Mouse (Mus musculus) forebrain, embryonic 16.5 days (tissue): ENCODE measurements around the gene Gemin6. TPM values are rescaled to one million over a fixed set of nuclear protein-coding genes. Genes with fewer than 3 reads are reported as not detected.
"Not testable (repeated sequence)": the region's sequence is repeated elsewhere in the genome, so short reads cannot be mapped to it uniquely, and the experiment has no call there.

Experiments
- ATAC-seq: fragments of 200-750 bp; cut with Nextera tagmentation; 2 replicates; pipeline ENCODE4 v1.8.0; 2017; ENCODE audit warnings: mild to moderate bottlenecking, moderate library complexity
- H3K27ac ChIP-seq: fragments of 300-500 bp; sonication (generic); 2 replicates; pipeline ENCODE4 v1.5.1; 2014; ENCODE audit warnings: low read length, control low read depth
- H3K27me3 ChIP-seq: fragments of 300-500 bp; sonication (generic); replicated peaks from 2 replicates; pipeline ENCODE4 v1.6.1; 2014; ENCODE audit warnings: low read length; ENCODE audit not compliant: control insufficient read depth, insufficient read depth
- H3K36me3 ChIP-seq: fragments of 300-500 bp; sonication (generic); 2 replicates; pipeline ENCODE4 v1.6.1; 2014; ENCODE audit not compliant: control insufficient read depth, insufficient read depth
- H3K4me1 ChIP-seq: fragments of 300-500 bp; sonication (generic); replicated peaks from 2 replicates; pipeline ENCODE4 v1.6.1; 2014; ENCODE audit warnings: low read length; ENCODE audit not compliant: control insufficient read depth, insufficient read depth
- H3K4me2 ChIP-seq: fragments of 300-500 bp; sonication (generic); 2 replicates; pipeline ENCODE4 v1.6.1; 2014; ENCODE audit warnings: mild to moderate bottlenecking, low read length, control low read depth
- H3K4me3 ChIP-seq: fragments of 300-500 bp; sonication (generic); replicated peaks from 2 replicates; pipeline ENCODE4 v1.5.1; 2014; ENCODE audit warnings: mild to moderate bottlenecking, low read length, control low read depth
- H3K9ac ChIP-seq: fragments of 300-500 bp; sonication (generic); replicated peaks from 2 replicates; pipeline ENCODE4 v1.6.1; 2014; ENCODE audit warnings: low read depth, low read length, control low read depth
- H3K9me3 ChIP-seq: fragments of 300-500 bp; sonication (generic); 2 replicates; pipeline ENCODE4 v1.6.1; 2016; ENCODE audit warnings: low read length; ENCODE audit not compliant: control insufficient read depth
- WGBS: fragments of 180-500 bp; shearing (Covaris S2); extraction: QIAGEN DNeasy Blood & Tissue Kit; methylation state at CpG from one replicate; pipeline ENCODE4 v1.1.7; 2014; 5-methylcytosine and 5-hydroxymethylcytosine counted together
- polyA plus RNA-seq: library from polyadenylated mRNA; unstranded; fragments of >200 nt; fragmentation: Nextera tagmentation; extraction: Ambion mirVana; gene quantifications from 2 replicates; pipeline ENCODE4 v1.2.1, GENCODE M21; 2015

Gene Gemin6
- polyA plus RNA-seq, 1 experiment from 2014 or later, result 25.8 TPM

- no peak overlapping the region for H3K9ac ChIP-seq
- WGBS, result 96% methylated on average over 5 of the region's 5 CpGs
- H3K9me3 ChIP-seq, result no peaks in the 10 kb centered on the region
- ATAC-seq, result no peak
- H3K4me1 ChIP-seq, result no peaks in the 10 kb centered on the region
- no peak overlapping the region for H3K4me3 ChIP-seq
- no peak overlapping the region for H3K4me2 ChIP-seq
- H3K27ac ChIP-seq, result no peak overlapping the region
- H3K27me3 ChIP-seq, result no peaks in the 10 kb centered on the region
- peaks cover 73% of the 10 kb centered on the region for H3K36me3 ChIP-seq
Observed at GRCm38 (mm10) chr17:80254421-80254820, 30.2 kb downstream of the Gemin6 start.

DNA sequence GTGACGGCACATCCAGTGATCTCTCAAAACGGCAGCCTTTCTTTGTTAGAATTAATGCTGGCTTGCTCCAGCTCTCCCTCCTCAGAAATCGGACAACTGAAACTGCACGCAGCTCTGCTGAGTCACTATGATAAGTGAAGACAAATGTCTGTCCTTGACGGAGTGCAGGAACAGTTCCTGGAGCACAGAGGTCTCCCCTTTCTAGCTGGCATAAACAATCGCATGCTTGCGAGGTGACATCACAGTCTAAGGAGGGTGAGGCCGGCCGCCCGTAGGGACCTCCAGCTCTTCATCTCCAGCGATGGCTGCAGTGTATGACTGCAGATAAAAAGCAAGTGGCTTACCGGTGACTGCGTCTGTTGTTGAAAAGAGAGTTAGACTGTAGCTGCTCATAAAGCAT lies 31.0 kb downstream of the Gemin6 start:
- H3K4me1 ChIP-seq, result no peaks in the 10 kb centered on the region
- H3K27ac ChIP-seq, result no peak overlapping the region
- ATAC-seq, result no peak
- H3K36me3 ChIP-seq, result peaks cover 73% of the 10 kb centered on the region
- no peak overlapping the region for H3K4me2 ChIP-seq
- 52% methylated on average over 13 of the region's 13 CpGs for WGBS
- no peaks in the 10 kb centered on the region for H3K9me3 ChIP-seq
- no peak overlapping the region for H3K4me3 ChIP-seq
- H3K27me3 ChIP-seq, result no peaks in the 10 kb centered on the region
- no peak overlapping the region for H3K9ac ChIP-seq

DNA sequence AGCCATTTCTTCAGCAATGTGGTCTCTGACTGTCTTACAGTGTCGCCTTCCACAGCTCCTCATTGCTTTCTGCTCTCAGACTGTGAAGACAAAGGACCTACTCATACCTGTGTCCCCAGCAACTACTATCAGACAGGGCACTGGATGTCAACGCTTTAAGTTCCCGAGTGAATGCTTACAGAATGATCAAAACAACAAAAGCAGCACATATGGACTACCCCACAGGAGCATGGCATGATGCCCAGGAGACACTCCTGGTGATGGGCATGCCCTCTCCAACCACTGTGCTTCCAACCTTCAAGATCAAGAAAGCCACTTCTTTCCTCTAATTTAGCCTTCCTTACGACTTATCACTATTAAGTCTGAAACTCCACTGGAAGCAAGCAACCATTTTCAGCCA lies 42.8 kb downstream of the Gemin6 start:
- H3K4me2 ChIP-seq, result no peak overlapping the region
- no peaks in the 10 kb centered on the region for H3K27me3 ChIP-seq
- 88% methylated on average over 4 of the region's 4 CpGs for WGBS
- no peak overlapping the region for H3K9ac ChIP-seq
- H3K36me3 ChIP-seq, result peaks cover 48% of the 10 kb centered on the region
- no peak overlapping the region for H3K4me3 ChIP-seq
- no peaks in the 10 kb centered on the region for H3K4me1 ChIP-seq
- no peaks in the 10 kb centered on the region for H3K9me3 ChIP-seq
- H3K27ac ChIP-seq, result no peak overlapping the region
- ATAC-seq, result no peak

DNA sequence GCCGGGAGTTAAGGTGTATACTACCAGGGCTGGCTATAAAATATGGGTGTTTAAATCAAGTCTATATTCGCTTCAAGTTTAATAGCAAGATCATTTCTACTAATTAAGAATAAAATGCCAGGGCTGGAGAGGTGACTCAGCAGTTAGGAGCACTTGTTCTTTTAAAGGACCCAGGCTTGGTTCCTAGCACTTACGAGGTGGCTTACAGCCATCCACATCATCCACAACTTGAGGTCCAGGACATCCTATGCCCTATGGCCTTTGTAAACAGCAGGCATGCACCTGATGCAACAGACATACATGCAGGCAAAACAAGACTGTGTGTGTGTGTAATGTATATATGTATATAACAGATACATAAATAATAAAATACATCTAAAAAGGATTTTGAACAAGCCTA lies 43.9 kb downstream of the Gemin6 start:
- Histone ChIP-seq H3K9ac (no peak overlapping the region), H3K9me3 (no peaks in the 10 kb centered on the region), H3K27me3 (no peaks in the 10 kb centered on the region), H3K27ac (no peak overlapping the region), H3K4me1 (no peaks in the 10 kb centered on the region), H3K4me2 (no peak overlapping the region), H3K36me3 (peaks cover 52% of the 10 kb centered on the region), H3K4me3 (no peak overlapping the region)
- WGBS, result 92% methylated on average over 3 of the region's 3 CpGs
- no peak for ATAC-seq

DNA sequence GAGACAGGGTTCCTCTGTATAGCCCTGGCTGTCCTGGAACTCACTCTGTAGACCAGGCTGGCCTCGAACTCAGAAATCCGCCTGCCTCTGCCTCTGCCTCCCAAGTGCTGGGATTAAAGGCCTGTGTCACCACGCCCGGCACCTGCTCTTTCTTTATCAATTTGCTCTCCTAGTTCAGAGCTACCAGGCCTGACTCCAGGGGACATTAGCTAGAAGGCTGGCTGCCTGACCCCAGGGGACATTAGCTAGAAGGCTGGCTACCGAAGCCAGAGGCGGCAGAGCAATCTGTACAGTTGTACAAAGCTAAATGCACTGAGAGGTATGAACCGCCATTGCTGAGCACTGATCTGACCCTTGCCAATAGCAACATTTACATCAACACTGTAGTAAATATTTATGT lies 46.4 kb downstream of the Gemin6 start:
- not testable (repeated sequence) for H3K9ac ChIP-seq

More for the DNA sequence above, 46.4 kb downstream of the Gemin6 start:
- H3K9me3 ChIP-seq, H3K27ac ChIP-seq, H3K4me1 ChIP-seq, H3K4me2 ChIP-seq, H3K27me3 ChIP-seq, ATAC-seq, H3K4me3 ChIP-seq: not testable (repeated sequence)
- 97% methylated on average over 7 of the region's 7 CpGs for WGBS
- peaks cover 54% of the 10 kb centered on the region for H3K36me3 ChIP-seq

Other genes with a start within 250 kb of the Gemin6 start
- 66.6 and 77.6 TPM in 2 replicates for gene Hnrnpll, start 162.1 kb upstream of the Gemin6 start, polyA plus RNA-seq
- gene Galm, start 97.0 kb upstream of the Gemin6 start, polyA plus RNA-seq, result 1.7 and 2.4 TPM in 2 replicates
- gene Srsf7, start 17.1 kb upstream of the Gemin6 start, polyA plus RNA-seq, result 575 and 647 TPM in 2 replicates
- gene Ttc39d, start 17.0 kb upstream of the Gemin6 start, polyA plus RNA-seq, result not detected in 2 replicates
- gene Morn2, start 65.8 kb downstream of the Gemin6 start, polyA plus RNA-seq, result 40.8 and 42.8 TPM in 2 replicates
- gene Dhx57, start 66.0 kb downstream of the Gemin6 start, polyA plus RNA-seq, result 54.4 and 56.7 TPM in 2 replicates
- 1.0 and 1.2 TPM in 2 replicates for gene Arhgef33, start 83.0 kb downstream of the Gemin6 start, polyA plus RNA-seq
- 1.9 and 4.0 TPM in 2 replicates for gene Gm10190, start 149.1 kb downstream of the Gemin6 start, polyA plus RNA-seq